Mouse (Mus musculus) left cerebral cortex, postnatal 14 days (tissue): ENCODE data around the gene Dhdds. TPM values are rescaled to one million over a fixed set of nuclear protein-coding genes. Genes with fewer than 3 reads are reported as not detected.
A peak's percentile ranks its signal among the peaks of the same experiment; 100 is the strongest.

Experiments
- DNase-seq, 2 experiments: peaks; one replicate each; pipeline ENCODE4 v3.0.0; 2021 to 2022; ENCODE audit warnings: low spot score in 2 of 2, mixed read lengths in 1 of 2
- intact Hi-C: fragments of 180-260 bp; cut with DNase I; formaldehyde crosslinking; loops from one replicate; pipeline ENCODE4 v1.15.1; 2025
- long read RNA-seq, 2 experiments: library from polyadenylated mRNA; stranded (forward); transcript quantifications; one replicate each; pipeline ENCODE4 v2.0.0; 2021
- total RNA-seq, 2 experiments: library from RNA; stranded (reverse); gene quantifications; 2 replicates each; pipeline ENCODE4 v1.2.3; 2021

Gene Dhdds
- 10 to 100 TPM; 61.0 to 63.6 TPM for total RNA-seq
- long read RNA-seq, experiment 1, transcript Dhdds-201 (9 exons, 3,133 nt), result major isoform, 10 of 21 reads
- long read RNA-seq, experiment 1, partial matches to known transcripts, result 3 of 21 reads
- long read RNA-seq, experiment 1, other reads (novel, unspliced or antisense), result 6 of 21 reads
- long read RNA-seq, experiment 2, transcript Dhdds-209 (9 exons, 3,219 nt), result minor isoform, 11 of 35 reads
- long read RNA-seq, experiment 2, transcript Dhdds-201 (9 exons, 3,133 nt), result major isoform, 12 of 35 reads
- long read RNA-seq, experiment 2, partial matches to known transcripts, result 1 of 35 reads
- long read RNA-seq, experiment 2, other reads (novel, unspliced or antisense), result 7 of 35 reads

DNA sequence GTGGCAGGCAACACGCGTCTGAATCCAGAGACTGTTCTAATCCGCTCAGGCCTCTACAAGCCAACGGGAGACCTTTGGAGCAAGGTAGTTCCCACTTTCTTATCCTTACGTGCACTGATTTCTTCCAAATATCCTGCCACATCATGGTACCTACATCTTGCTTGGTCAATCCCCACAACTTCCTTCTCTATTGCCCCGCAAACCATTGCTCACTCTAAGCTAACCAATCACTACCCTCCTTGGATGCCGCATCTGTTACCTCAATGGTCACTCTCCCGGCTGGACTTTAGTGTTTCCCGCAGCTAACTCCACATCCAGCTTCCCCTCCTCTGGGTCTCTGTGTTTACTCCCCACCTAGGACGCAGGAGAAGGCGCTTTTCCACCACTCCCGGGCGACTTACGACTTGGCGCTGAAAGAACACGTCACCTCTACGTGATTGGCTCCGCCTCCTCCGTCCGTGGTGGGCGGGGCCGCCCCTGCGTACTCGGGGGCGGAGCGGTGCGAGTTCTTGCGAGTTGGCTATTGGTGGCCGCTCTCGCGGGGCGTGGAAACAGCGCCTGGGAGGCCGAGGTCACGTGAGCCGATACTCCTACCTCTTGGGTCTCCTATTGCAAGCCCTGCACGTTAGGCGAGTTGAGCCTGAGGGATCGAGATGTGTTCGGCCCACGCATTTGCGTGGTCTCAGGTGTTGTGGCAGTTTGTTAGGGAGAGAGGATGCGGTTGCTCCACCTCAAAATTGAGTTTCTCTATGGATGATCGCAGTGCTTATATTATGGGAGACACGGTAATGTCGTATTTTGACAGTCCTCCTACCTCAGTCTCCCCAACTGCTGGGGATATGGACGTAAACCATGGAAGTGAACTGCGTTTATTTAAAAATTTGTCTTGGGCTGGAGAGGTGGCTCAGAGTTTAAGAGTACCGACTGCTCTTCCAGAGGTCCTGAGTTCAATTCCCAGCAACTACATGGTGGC, at the start of gene Dhdds:
Gene Dhdds (minus strand): TSS at position 453 of the 973 bp plus-strand sequence.
- intact Hi-C loops, result no loop called here
- peak; percentile 95 to 96 for DNase-seq

DNA sequence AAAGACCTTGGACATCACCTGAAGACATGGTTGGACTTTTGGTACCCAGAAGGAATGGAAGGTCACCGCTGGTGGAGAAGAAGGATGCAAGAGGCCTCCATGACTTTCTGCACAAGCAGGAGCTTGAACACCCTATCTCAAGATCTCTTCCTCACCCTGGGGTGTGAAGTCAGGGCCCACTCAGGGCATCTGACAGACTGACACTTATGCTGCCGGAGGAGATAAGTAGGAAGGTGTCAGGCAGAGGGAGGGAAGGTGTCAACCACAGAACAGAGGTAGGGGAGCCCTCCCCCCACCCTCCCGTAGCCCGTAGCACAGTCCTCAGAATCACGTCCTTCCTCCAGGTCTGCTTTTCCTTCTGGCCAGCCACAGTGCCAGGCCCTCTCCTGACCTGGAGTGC, 46.9 kb upstream of the Dhdds start:
- no peak for DNase-seq
- intact Hi-C loops, result no loop called here

DNA sequence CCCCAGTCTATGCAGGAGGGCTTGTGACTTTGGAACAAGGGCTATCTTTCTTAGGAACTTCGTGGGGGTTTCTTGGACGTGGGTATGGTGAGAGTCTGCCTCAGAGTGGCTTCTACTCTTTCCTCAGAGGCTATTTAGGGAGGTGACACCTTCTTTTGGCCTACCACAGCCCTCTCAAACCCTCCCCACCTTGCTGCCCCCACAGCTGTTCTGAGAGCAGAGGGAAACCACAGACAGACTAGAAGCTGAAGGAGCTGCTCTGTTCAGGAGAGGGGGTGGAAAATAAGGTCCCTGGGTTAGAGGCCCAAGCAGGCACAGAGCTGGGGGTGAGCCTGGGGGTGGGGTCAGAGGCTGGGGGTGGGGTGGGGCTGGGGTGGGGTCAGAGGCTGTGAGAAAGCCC, 42.3 kb upstream of the Dhdds start:
- intact Hi-C loops, result no loop called here
- DNase-seq, result no peak

DNA sequence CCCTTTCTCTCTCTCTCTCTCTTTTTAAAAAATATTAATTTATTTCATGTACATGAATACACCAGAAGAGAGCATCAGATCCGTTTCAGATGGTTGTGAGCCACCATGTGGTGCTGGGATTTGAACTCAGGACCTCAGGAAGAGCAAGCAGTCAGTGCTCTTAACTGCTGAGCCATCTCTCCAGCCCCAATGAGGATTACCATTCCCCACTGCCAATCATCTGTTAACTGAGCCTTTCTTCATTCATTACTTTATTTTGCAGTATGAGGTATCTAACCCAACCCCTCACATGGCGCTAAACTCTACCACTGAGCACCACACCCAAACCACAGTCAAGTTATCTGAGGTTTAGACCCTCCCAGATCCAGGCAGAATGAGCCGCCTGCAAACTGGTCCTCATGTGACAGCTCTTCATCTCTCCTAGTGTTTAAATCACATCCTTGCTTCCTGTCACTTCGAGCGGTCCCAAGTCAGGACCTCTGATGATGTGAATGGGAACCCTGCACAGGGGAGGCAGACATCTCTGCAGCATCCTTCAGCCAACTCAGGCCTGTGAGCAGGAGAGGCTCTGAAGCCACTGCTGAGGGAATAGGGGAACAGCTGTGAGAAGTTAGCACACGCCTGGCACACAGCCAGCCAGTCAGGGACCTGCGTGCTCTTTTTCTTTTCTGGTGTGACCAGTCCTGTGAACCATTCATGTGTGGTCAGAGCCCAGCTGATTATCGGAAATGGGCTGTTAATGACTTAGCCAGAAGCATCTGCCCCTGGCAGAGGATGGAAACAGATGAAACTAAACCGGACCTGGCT, 40.8 kb upstream of the Dhdds start:
- peak in 1 of 2 experiments; percentile 14 for DNase-seq
- intact Hi-C loops, result no loop called here

DNA sequence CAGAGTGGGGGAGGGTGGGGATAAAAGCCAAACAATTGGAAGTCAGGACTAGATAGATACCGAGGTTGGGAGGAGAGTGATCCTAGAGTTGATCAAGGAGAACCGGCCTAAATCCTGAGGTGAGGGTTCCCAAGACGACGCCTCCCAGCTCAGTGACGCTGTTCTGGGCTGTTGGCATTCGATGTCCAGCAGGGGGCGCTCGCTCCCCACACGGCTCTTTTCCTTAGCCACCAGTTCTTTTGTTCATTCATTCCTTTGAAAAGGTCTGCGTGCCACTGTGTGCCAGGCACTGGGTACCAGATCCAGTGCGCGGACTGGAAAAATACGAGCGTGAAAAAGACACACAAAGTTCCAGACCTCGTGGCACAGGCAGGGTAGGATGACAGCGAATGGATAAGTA, 35.2 kb upstream of the Dhdds start:
- intact Hi-C loops, result loop anchor here (1.0 to 2.0 kb wide), 2 partner anchors 53 to 88 kb away; no protein-coding TSS in a partner anchor

DNA sequence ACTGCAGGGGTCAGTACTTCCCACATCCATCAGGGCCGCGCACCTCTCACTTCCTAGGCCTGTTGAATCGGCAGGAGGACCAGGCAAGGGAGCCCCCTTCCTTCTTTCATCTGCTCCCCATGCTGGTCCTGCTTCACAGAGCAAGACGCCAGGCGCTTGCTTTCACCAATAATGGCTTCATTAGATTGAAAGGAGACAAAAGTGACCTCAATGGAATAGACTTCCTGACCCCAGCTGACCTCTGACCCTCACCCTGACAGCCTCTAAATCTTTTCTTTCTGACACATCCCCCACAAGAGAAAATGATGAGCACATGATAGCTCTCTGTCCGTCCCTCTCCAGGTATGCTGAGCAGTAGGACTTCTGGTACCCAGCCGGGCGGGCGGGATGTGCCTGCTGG, 25.1 kb upstream of the Dhdds start:
- intact Hi-C loops, result no loop called here
- no peak for DNase-seq

More for the DNA sequence above, 35.2 kb upstream of the Dhdds start:
- peak; percentile 77 to 84 for DNase-seq

DNA sequence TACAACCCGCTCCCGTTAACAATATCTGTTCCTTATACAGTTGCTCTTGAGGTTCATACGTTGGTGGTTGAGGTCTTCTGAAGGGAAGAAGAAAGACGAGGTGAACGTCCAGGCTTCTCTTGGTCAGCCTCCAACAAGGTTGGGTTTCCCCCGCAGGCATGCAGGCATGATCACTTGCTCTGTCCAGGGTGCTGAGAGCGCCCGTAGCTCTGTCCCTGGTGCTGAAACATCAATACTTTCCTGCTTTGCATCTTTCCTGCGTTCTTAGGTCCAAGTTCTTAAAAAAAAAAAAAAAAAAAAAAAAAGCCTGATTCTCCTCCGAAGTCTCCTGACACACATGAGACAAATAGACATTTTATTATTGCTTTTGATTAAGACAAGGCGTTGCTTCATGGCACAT, 19.9 kb upstream of the Dhdds start:
- intact Hi-C loops, result no loop called here
- peak in 1 of 2 experiments; percentile 26 for DNase-seq

DNA sequence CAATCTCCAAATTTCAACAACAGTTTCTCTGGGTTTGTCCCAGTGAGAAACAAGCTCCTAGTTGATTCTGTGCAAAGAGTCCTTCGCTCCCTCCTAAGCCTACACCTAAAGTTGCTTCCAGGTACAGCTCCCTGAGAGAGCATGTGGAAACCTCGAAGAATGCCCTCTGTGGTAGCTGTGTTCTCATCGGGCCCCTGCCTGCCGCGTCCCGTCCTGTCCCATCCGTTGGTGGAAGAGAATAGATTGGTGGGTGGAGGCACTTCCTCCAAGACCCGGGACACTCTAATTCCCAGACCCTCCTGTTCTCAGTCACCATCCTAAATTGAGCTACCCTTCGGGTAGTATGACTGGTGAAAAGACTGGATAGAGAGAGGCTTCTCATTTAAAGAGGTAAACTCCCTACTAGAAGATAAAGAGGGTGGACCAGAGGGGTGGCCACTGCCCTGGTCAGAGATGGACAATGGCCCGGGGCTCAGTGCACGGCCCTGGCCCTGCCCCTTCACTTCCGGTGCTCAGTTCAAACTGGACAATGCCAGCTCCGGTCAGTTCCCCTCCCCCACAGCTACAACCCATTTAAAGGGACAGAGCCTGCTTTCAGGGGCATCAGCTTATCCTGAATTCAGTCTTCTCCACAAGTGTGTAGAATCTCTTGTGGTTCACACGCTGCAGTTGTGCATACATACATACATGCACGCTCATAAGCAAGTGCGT, 19.1 kb upstream of the Dhdds start:
- intact Hi-C loops, result no loop called here
- no peak for DNase-seq

DNA sequence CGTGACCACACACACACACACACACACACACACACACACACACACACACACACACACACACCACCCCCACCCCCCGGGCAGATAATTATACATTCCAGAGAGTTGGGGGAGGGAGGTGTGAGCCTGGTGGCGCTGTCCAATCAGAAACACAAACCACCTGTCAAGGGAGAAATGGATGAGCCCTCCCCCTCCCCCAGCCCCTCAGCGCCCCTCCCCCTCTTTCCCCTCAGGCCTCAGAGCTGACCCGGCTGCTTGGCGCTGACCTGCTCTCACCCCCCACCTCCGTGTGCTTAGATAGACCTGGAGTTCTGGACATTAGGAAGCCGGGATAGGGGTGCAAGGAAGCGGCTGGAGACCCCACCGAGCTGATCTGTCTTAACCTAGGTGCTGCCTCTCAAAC, 18.5 kb upstream of the Dhdds start:
- intact Hi-C loops, result no loop called here
- no peak for DNase-seq

DNA sequence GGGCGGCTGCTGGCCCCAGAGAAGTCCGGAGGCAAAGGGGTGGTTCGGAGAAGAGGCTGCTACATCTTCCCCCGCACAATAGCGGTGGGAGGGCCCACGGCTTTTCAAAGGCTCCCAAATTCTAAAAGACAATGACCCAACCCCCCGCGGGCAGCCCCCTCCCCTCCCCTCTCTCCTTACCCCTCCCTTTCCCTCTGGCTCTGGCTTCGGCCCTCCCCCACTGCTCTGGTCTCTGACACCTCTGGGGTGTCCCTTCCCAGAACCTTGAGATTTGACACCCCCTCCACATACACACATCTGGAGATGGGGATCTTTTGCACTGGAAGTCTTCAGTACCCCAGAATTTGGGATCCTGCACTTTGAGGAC, 18.0 kb upstream of the Dhdds start, which contains the start of gene Lin28a:
Gene Lin28a (minus strand): TSS at position 63 of the 367 bp plus-strand sequence.
- DNase-seq, result no peak
- intact Hi-C loops, result no loop called here

DNA sequence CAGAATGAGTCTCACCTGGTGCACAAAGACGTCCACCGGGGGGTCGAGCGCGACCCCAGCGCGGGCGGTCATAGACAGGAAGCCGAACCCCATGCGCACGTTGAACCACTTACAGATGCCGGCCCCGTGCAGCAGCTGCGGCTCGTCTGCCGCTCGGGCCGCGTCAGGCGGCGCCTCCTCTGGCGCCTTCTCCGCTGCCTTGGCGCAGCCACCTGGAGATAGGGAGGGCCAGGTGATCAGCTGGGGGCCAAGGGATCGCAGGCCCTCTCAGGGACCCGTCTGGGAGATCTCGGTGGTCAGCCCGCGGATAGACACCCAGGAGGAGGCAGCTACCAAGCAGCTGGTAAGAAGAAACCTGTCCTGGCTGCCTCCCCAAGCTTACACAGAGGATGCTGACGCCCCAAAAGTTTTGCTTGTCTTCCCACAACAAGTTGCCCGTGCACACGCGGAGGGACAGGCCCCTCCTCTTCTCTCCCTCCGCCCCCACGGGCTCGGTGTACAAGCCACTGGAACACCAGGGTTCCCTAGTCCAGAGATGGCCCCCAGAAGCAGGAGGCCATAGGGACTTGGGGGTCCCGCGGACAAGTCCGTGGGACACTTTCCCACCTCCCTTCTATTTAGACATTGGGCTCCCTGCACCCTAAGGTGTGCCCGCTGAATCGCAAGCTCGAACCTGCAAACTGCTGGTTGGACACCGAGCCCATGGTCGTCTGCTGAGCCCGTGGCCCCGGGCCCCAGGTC, 17.5 kb upstream of the Dhdds start:
- DNase-seq, result no peak
- intact Hi-C loops, result no loop called here

DNA sequence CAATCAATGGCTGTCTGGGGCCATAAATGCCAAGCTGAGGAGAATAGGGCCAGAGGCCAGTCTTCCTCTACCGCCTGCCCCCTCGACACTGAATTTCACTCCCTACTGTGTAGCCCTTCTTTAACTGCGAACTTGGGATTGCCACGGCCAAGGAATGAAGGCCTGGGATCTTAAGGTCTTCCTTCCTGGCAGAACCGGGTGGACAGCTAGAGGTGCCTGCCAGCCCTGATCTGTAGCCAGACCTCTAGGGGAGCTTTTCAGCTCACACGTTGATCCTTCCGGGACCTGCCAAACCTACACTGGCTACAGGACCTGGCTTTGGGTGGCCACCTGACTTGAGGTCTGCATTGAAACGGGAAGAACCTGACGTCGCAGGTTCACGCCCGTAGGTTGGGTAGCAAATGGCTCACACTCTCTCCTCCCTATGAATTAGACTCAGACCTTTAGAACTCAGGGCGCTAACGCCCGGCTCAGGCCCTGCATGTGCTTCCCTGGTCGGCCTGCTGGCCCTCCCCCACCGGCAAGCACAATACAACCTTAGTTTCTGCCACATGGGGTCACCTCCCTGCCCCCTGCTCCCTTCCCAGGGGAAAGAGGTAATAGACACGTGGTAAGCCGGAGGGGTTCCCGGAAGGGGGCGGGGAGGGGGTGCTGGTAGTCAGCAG, 16.6 kb upstream of the Dhdds start:
- intact Hi-C loops, result no loop called here
- DNase-seq, result no peak

DNA sequence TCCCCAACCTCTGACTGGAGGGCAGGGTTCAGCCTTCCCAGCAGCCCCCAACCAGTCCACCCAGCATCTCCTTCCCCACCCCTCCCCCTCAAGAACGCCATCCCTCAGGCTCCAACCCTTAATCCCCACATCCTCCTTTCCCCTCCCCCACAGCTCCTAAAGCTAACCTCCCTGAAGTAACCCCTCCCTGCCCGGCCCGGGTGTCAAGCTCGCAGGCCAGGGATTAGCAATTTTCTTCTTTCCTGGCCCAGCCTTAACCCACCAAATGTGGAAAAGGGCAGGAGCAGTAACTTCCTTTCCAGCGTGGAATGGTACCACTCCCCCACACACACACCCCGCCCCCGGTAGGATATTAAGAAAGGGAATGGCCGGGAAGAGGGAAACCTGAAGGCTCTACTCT, 16.0 kb upstream of the Dhdds start:
- intact Hi-C loops, result no loop called here
- no peak for DNase-seq

DNA sequence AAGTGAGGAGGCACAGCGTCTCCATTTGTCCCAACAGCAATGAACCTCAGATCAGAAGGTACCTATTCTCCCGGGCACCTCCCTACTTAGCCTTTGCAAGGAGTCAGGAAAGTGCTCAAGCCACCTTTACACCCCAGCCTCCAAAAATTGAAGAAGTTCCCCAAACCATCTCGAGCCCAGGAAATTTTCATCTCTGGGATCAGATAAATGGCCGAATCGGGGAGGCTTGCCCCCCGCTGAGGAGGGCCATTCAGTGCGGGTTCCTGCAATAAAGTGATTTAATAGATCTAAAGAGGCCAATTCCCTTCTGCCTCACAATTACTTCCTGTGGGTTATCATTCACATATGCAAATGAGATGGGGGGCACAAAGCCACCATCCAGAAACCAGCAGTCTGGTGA, 15.5 kb upstream of the Dhdds start:
- DNase-seq, result no peak
- intact Hi-C loops, result no loop called here

DNA sequence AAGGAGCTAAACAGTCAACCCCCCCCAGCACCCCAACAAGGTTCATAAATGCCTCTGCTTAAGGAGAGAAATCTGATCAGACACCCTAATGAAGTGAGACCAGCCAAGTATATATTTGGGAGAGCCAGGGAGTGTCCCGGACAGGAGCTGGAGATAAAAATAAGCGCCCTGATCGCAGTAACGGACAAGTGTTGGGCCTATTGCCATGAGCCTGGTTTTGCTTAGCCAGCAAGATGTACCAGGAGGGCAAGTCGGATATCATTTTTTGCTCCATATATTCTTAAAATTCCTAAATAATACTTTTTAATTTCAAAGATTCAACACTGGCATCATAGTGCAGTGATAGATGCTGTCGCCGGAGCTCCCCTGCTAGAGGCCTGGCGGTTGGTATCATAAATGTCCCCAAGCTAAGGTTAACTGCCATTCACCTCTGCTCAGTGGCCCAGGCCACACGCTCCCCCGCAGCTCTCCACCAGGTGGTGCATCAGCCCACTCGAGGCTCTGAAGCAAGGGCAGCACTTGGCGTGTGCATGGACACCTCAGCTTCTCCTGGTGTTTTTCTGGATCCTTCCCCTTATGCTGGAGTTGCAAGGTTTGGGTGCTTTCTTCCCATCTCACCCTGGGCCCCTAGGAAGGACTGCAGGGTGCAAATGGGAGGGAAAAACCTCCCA, 12.3 kb upstream of the Dhdds start:
- intact Hi-C loops, result no loop called here
- no peak for DNase-seq

DNA sequence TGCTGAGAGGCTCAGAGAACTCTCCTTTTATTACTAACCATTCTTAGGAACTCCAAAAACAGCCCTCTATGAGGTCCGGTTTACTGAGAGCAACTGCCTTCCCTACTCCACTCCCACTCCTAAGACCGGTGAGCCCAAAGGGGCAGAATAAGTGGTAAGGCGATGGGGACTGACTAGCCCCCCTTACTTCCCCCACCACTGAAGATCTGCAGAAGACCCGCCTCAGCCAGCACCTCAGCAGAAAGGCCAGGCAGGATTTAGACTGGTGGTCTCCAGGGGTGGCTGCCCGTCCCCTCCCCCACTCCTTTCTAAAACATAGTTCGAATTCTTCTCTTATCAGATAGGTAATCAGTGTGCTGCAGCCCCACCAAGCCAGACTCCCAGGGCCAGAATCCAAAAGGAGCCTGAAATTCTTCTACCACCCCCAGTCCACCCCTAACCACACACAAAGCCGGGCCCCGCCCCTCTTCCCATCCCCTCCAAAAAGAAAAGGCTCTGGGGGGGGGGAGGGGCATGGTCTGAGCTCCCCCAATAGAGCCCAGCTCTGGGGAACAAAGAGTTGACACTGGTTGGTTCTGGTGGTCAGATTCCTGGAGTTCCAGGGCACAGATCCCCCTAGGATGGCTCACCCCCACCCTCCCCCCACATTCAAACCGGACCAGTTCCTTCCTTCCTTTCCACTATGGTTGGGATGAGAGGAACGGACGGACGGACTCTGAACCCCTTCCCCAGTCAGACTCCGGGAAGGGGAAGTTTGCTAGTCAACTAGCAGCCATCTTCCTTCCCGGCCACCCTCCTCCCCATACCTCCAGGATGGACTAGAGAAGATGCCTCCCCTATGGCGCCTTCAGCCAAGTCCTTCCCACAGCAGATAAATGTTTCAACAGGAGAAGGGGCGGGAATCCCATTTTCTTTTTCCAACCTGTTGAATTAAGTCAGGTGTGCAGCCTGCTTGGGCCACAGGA, 11.0 kb upstream of the Dhdds start:
- intact Hi-C loops, result no loop called here
- DNase-seq, result no peak
